7 mouse cellular contexts compared by ENCODE assay signal in the genomic region with DNA sequence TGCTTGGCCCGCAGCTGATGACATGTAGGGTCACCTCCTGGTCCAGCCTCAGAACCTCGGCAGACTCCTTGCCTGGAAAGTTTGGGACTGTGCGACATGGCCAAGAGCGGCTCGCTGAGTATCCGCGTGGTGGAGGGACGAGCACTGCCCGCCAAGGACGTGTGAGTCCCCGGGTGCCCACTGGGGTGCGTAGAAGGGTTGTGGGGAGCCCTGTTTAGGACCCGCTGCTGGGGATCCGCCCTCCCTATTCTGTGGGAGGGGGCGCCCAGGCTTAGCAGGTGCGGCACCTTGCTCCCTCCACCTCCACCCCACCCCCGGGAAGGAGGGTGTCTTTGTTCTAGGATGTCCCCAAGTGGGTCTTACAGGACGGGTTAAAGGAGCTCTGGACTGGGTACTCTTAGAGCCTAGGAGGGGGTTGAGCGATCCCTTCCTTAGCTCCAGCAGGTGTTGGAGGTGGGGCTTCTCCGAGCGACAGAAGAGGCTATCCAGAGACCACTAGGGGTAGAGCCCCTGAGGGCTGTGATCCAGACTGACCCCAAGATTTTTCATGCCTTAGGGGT. TPM values are rescaled to one million over a fixed set of nuclear protein-coding genes. Genes with fewer than 3 reads are reported as not detected.
DNase-seq lines count a peak whose midpoint lies in the region; ATAC-seq lines count a peak whose summit lies in the region.

No protein-coding gene starts in this region.

- no peak overlapping the region for H3K27ac ChIP-seq in forebrain, embryonic 15.5 days (replicated peaks)
- no peak overlapping the region for H3K27ac ChIP-seq in liver, embryonic 16.5 days (ENCODE audit: low read length)

- H3K9ac ChIP-seq in forebrain, embryonic 15.5 days (replicated peaks) = 0 out of 2 replicates have a peak overlapping the region, but pooled peaks have one; percentile 24
- no peak overlapping the region for H3K9ac ChIP-seq in liver, embryonic 16.5 days (ENCODE audit: low read depth, low read length)

- peaks cover 29% of the 10 kb centered on the region for H3K27me3 ChIP-seq in forebrain, embryonic 15.5 days
- H3K27me3 ChIP-seq in liver, embryonic 16.5 days (ENCODE audit: control insufficient read depth, insufficient read depth, low read depth, low read length) = peaks cover 29% of the 10 kb centered on the region

- H3K4me2 ChIP-seq in forebrain, embryonic 15.5 days (replicated peaks) = peak overlapping the region; percentile 41
- H3K4me2 ChIP-seq in liver, embryonic 16.5 days (ENCODE audit: low read depth, low read length) = peak overlapping the region; percentile 58

- no peaks in the 10 kb centered on the region for H3K9me3 ChIP-seq in forebrain, embryonic 15.5 days
- H3K9me3 ChIP-seq in liver, embryonic 16.5 days (replicated peaks; ENCODE audit: control insufficient read depth, low read length) = no peaks in the 10 kb centered on the region

- ATAC-seq in forebrain, embryonic 15.5 days (replicated peaks) = peak; percentile 42; the same call in 1 of the 2 replicates
- ATAC-seq in liver, embryonic 16.5 days (ENCODE audit: low read depth) = peak; percentile 17; the same call in 1 of the 2 replicates

- no peaks in the 10 kb centered on the region for H3K36me3 ChIP-seq in forebrain, embryonic 15.5 days
- no peaks in the 10 kb centered on the region for H3K36me3 ChIP-seq in liver, embryonic 16.5 days (ENCODE audit: control insufficient read depth, insufficient read depth)

- WGBS in forebrain, embryonic 15.5 days = 3% methylated on average over 21 of the region's 21 CpGs
- WGBS in liver, embryonic 16.5 days (ENCODE audit: insufficient replicate concordance) = 3% methylated on average over 21 of the region's 21 CpGs

- H3K4me3 ChIP-seq in forebrain, embryonic 15.5 days = peak overlapping the region; percentile 25
- peak overlapping the region; percentile 41 for H3K4me3 ChIP-seq in liver, embryonic 16.5 days (ENCODE audit: low read depth, low read length)

- H3K4me1 ChIP-seq in forebrain, embryonic 15.5 days = peaks cover 28% of the 10 kb centered on the region
- peaks cover 12% of the 10 kb centered on the region for H3K4me1 ChIP-seq in liver, embryonic 16.5 days (ENCODE audit: control insufficient read depth, low read depth, low read length)

- DNase-seq in left cerebral cortex, postnatal 14 days (ENCODE audit: low spot score in 2 of 2) = peak; percentile 36 to 50
- no peak for DNase-seq in left cerebral cortex, postnatal 25 days (ENCODE audit: low spot score in 2 of 2)
- peak; percentile 20 for DNase-seq in embryo, embryonic 10.5 days (ENCODE audit: low spot score)
- peak; percentile 67 for DNase-seq in thymus, postnatal 0 days (ENCODE audit: low spot score)
- no peak for DNase-seq in lung, postnatal 25 days (ENCODE audit: low spot score)

- intact Hi-C loops in left cerebral cortex, postnatal 14 days (cut with DNase I) = loop anchor here (1.0 kb wide), 1 partner anchor 28 kb away; no protein-coding TSS in a partner anchor
- intact Hi-C loops in left cerebral cortex, postnatal 25 days (cut with DNase I) = loop anchor here (2.0 kb wide), 1 partner anchor 29 kb away; no protein-coding TSS in a partner anchor

RNA-seq across cellular contexts. Expression of gene Rasal1, which starts 0.8 kb away (rescaled TPM):
- 100 to 1,000 TPM in 1 of 2 experiments, 10 to 100 TPM in 1; 94.2 to 107 TPM for total RNA-seq in left cerebral cortex, postnatal 14 days (2021)
- total RNA-seq in left cerebral cortex, postnatal 25 days (2021) = 10 to 100 TPM; 81.0 to 82.3 TPM
- 2.7 and 4.2 TPM in 2 replicates for polyA plus RNA-seq in forebrain, embryonic 15.5 days (2015; fragmentation: Nextera tagmentation; extraction: Ambion mirVana)
- 0.11 and 0.15 TPM in 2 replicates for polyA plus RNA-seq in liver, embryonic 16.5 days (2015; fragmentation: Nextera tagmentation; extraction: Ambion mirVana)
- polyA plus RNA-seq in thymus, postnatal 0 days (2015; fragmentation: Nextera tagmentation; extraction: Ambion mirVana) = 11.4 and 11.8 TPM in 2 replicates

RNA-seq across cellular contexts. Expression of gene Cfap73, which starts 15.4 kb away (rescaled TPM):
- total RNA-seq in left cerebral cortex, postnatal 14 days (2021) = not detected
- not detected for total RNA-seq in left cerebral cortex, postnatal 25 days (2021)
- polyA plus RNA-seq in forebrain, embryonic 15.5 days (2015; fragmentation: Nextera tagmentation; extraction: Ambion mirVana) = 0.47 and 1.2 TPM in 2 replicates
- not detected in 2 replicates for polyA plus RNA-seq in liver, embryonic 16.5 days (2015; fragmentation: Nextera tagmentation; extraction: Ambion mirVana)
- 0.23 and 0.30 TPM in 2 replicates for polyA plus RNA-seq in thymus, postnatal 0 days (2015; fragmentation: Nextera tagmentation; extraction: Ambion mirVana)

RNA-seq across cellular contexts. Expression of gene Ddx54, which starts 36.9 kb away (rescaled TPM):
- 10 to 100 TPM; 44.5 to 48.0 TPM for total RNA-seq in left cerebral cortex, postnatal 14 days (2021)
- 10 to 100 TPM; 38.7 to 39.6 TPM for total RNA-seq in left cerebral cortex, postnatal 25 days (2021)
- 46.9 and 49.0 TPM in 2 replicates for polyA plus RNA-seq in forebrain, embryonic 15.5 days (2015; fragmentation: Nextera tagmentation; extraction: Ambion mirVana)
- polyA plus RNA-seq in liver, embryonic 16.5 days (2015; fragmentation: Nextera tagmentation; extraction: Ambion mirVana) = 14.7 and 16.1 TPM in 2 replicates
- polyA plus RNA-seq in thymus, postnatal 0 days (2015; fragmentation: Nextera tagmentation; extraction: Ambion mirVana) = 106 and 108 TPM in 2 replicates

RNA-seq across cellular contexts. Expression of gene Rita1, which starts 37.1 kb away (rescaled TPM):
- total RNA-seq in left cerebral cortex, postnatal 14 days (2021) = 10 to 100 TPM; 31.5 to 32.4 TPM
- 10 to 100 TPM; 31.4 to 32.6 TPM for total RNA-seq in left cerebral cortex, postnatal 25 days (2021)
- polyA plus RNA-seq in forebrain, embryonic 15.5 days (2015; fragmentation: Nextera tagmentation; extraction: Ambion mirVana) = 22.4 and 23.0 TPM in 2 replicates
- 3.6 and 3.7 TPM in 2 replicates for polyA plus RNA-seq in liver, embryonic 16.5 days (2015; fragmentation: Nextera tagmentation; extraction: Ambion mirVana)
- polyA plus RNA-seq in thymus, postnatal 0 days (2015; fragmentation: Nextera tagmentation; extraction: Ambion mirVana) = 10.7 TPM in 2 replicates

Comparison
In these comparisons a context has a peak if more than half of its experiments do, and no peak if none do; other contexts are left out.
1. DNase-seq: peak in left cerebral cortex, postnatal 14 days (2 of 2), embryo, embryonic 10.5 days (single experiment) and thymus, postnatal 0 days (single experiment); none in left cerebral cortex, postnatal 25 days (0 of 2) and lung, postnatal 25 days (single experiment).